16 mouse cellular contexts compared by ENCODE assay signal in genomic region chr7:73624093-73624600, GRCm38 (mm10).
A peak's percentile ranks its signal among the peaks of the same experiment; 100 is the strongest.
DNase-seq lines count a peak whose midpoint lies in the region; ATAC-seq and TF ChIP-seq lines count a peak whose summit lies in the region.
"Had no signal": no experiment of that assay in that cellular context is flagged by ENCODE, and none has a peak within 500 bp of the region (broad histone marks: within the 10 kb centered on the region; RNA-seq: fewer than 3 reads in every experiment).

No protein-coding gene starts in this region.

- TF ChIP-seq EP300 in lung, postnatal 0 days (IDR thresholded peaks at IDR 0.05) = peak; percentile 80

- CTCF ChIA-PET in Patski (lab: Charles Lee) = interaction anchor here (1.3 kb wide), 1 partner anchor 67 kb away, joined by 4 read pairs; no protein-coding TSS in a partner anchor

- WGBS in limb, embryonic 12.5 days = 70% methylated on average over 3 of the region's 3 CpGs
- 54% methylated on average over 3 of the region's 3 CpGs for WGBS in lung, postnatal 0 days
- 86% methylated on average over 3 of the region's 3 CpGs for WGBS in hindbrain, embryonic 13.5 days

- POLR2A ChIA-PET in Patski (lab: Charles Lee) = interaction anchor here (0.6 kb wide), 2 partner anchors 70 to 100 kb away, joined by 4 to 8 read pairs; no protein-coding TSS in a partner anchor

- peaks cover 29% of the 10 kb centered on the region for H3K4me1 ChIP-seq in limb, embryonic 12.5 days (replicated peaks)
- no peaks in the 10 kb centered on the region for H3K4me1 ChIP-seq in lung, postnatal 0 days (ENCODE audit: insufficient read depth, low read depth, low read length)
- H3K4me1 ChIP-seq in hindbrain, embryonic 13.5 days (replicated peaks) = peaks cover 3% of the 10 kb centered on the region

- no peaks in the 10 kb centered on the region for H3K9me3 ChIP-seq in limb, embryonic 12.5 days
- H3K9me3 ChIP-seq in lung, postnatal 0 days (ENCODE audit: low read length) = no peaks in the 10 kb centered on the region
- H3K9me3 ChIP-seq in hindbrain, embryonic 13.5 days = no peaks in the 10 kb centered on the region
- H3K9me3 ChIP-seq: G1E; heart, embryonic 12.5 days; midbrain, embryonic 10.5 days had no signal

- peak overlapping the region; percentile 72 for H3K27ac ChIP-seq in limb, embryonic 12.5 days
- H3K27ac ChIP-seq in lung, postnatal 0 days (ENCODE audit: low read length) = peak overlapping the region; percentile 82
- H3K27ac ChIP-seq in hindbrain, embryonic 13.5 days = no peak overlapping the region
- H3K27ac ChIP-seq: hindbrain, postnatal 0 days; midbrain, embryonic 10.5 days had no signal

- peak; percentile 48 for ATAC-seq in Patski
- ATAC-seq in limb, embryonic 12.5 days (ENCODE audit: insufficient number of reproducible peaks, insufficient read depth, low FRiP score, low TSS enrichment, low read depth) = no peak
- ATAC-seq in lung, postnatal 0 days = peak; percentile 83
- no peak for ATAC-seq in hindbrain, embryonic 13.5 days (ENCODE audit: low FRiP score)
- ATAC-seq: hindbrain, postnatal 0 days had no signal

- H3K36me3 ChIP-seq in limb, embryonic 12.5 days = no peaks in the 10 kb centered on the region
- H3K36me3 ChIP-seq in lung, postnatal 0 days (ENCODE audit: insufficient read depth, low read length) = no peaks in the 10 kb centered on the region
- H3K36me3 ChIP-seq in hindbrain, embryonic 13.5 days = no peaks in the 10 kb centered on the region
- H3K36me3 ChIP-seq: G1E; heart, embryonic 12.5 days; midbrain, embryonic 10.5 days had no signal

- no peak overlapping the region for H3K4me3 ChIP-seq in limb, embryonic 12.5 days (replicated peaks)
- H3K4me3 ChIP-seq in lung, postnatal 0 days (ENCODE audit: low read depth, low read length) = no peak overlapping the region
- H3K4me3 ChIP-seq in hindbrain, embryonic 13.5 days = no peak overlapping the region
- H3K4me3 ChIP-seq: heart, embryonic 12.5 days; midbrain, embryonic 10.5 days had no signal

- peak; percentile 50 for DNase-seq in 3134 (ENCODE audit: extremely low read depth, insufficient read length, low spot score)
- DNase-seq in Patski (ENCODE audit: low read depth, low spot score) = no peak
- DNase-seq in lung, postnatal 0 days (ENCODE audit: low spot score) = peak; percentile 86
- DNase-seq in left cerebral cortex, adult 8-10 months (ENCODE audit: low spot score in 2 of 2) = no peak
- DNase-seq in ovary, postnatal 10 days (ENCODE audit: low spot score) = no peak
- DNase-seq: cerebellum, postnatal 10 days; embryo, embryonic 11 days; kidney, adult 18-20 months; kidney, postnatal 14 days; layer of hippocampus, adult 9-11 months had no signal

- H3K27me3 ChIP-seq in Patski = no peaks in the 10 kb centered on the region
- H3K27me3 ChIP-seq in limb, embryonic 12.5 days = no peaks in the 10 kb centered on the region
- no peaks in the 10 kb centered on the region for H3K27me3 ChIP-seq in lung, postnatal 0 days (replicated peaks; ENCODE audit: insufficient read depth, low read length)
- peaks cover 10% of the 10 kb centered on the region; the same call in 1 of the 2 replicates for H3K27me3 ChIP-seq in hindbrain, embryonic 13.5 days
- H3K27me3 ChIP-seq: heart, embryonic 12.5 days had no signal

- H3K4me2 ChIP-seq in limb, embryonic 12.5 days = no peak overlapping the region
- H3K4me2 ChIP-seq in lung, postnatal 0 days (replicated peaks; ENCODE audit: low read depth, low read length) = no peak overlapping the region
- no peak overlapping the region for H3K4me2 ChIP-seq in hindbrain, embryonic 13.5 days
- H3K4me2 ChIP-seq: heart, embryonic 12.5 days had no signal

- TF ChIP-seq CTCF in Patski (IDR thresholded peaks at IDR 0.05) = no peak
- TF ChIP-seq CTCF in lung, postnatal 0 days (IDR thresholded peaks at IDR 0.05) = no peak

- in situ Hi-C loops in Patski (cut with MboI; ENCODE audit: low pct_unique_long_range_greater_than_20kb) = no loop called here

- no peak overlapping the region for H3K9ac ChIP-seq in limb, embryonic 12.5 days (replicated peaks)
- H3K9ac ChIP-seq in lung, postnatal 0 days (replicated peaks; ENCODE audit: low read depth) = no peak overlapping the region
- no peak overlapping the region for H3K9ac ChIP-seq in hindbrain, embryonic 13.5 days
- H3K9ac ChIP-seq: heart, embryonic 12.5 days had no signal

Comparison
In these comparisons a context has a peak if more than half of its experiments do, and no peak if none do; other contexts are left out.
1. DNase-seq: peak in 3134 (single experiment) and lung, postnatal 0 days (single experiment); none in Patski (single experiment), left cerebral cortex, adult 8-10 months (0 of 2) and ovary, postnatal 10 days (single experiment).
2. ATAC-seq: peak in Patski (single experiment) and lung, postnatal 0 days (single experiment); none in limb, embryonic 12.5 days (single experiment) and hindbrain, embryonic 13.5 days (single experiment).